Mouse (Mus musculus): ENCODE measurements around the gene Jak1. TPM values are rescaled to one million over a fixed set of nuclear protein-coding genes. Genes with fewer than 3 reads are reported as not detected.

The Jak1 gene
- total RNA-seq, 4 experiments from 2014 or later: 118 to 133 (median 127) TPM

- DNase-seq (ENCODE audit: low spot score in 2 of 2): no peak
These were observed 24.8 kb downstream of the Jak1 start for GRCm38 (mm10) chr4:101240163-101240874.

- no peak for DNase-seq (ENCODE audit: low spot score in 2 of 2)
These were observed 25.5 kb downstream of the Jak1 start for GRCm38 (mm10) chr4:101239313-101240162.

GRCm38 (mm10) chr4:101238589-101238988, 26.5 kb downstream of the Jak1 start:
- no peak for DNase-seq (ENCODE audit: low spot score in 2 of 2)

GRCm38 (mm10) chr4:101236797-101237196, 28.3 kb downstream of the Jak1 start:
- no peak for DNase-seq (ENCODE audit: low spot score in 2 of 2)

GRCm38 (mm10) chr4:101235964-101236363, 29.1 kb downstream of the Jak1 start:
- DNase-seq (ENCODE audit: low spot score in 2 of 2): no peak

- DNase-seq (ENCODE audit: low spot score in 2 of 2): no peak
These were observed 30.3 kb downstream of the Jak1 start for GRCm38 (mm10) chr4:101234753-101235152.

GRCm38 (mm10) chr4:101234332-101234731, 30.8 kb downstream of the Jak1 start:
- peak; percentile 35 to 57 for DNase-seq (ENCODE audit: low spot score in 2 of 2)

GRCm38 (mm10) chr4:101230621-101231020, 34.5 kb downstream of the Jak1 start:
- DNase-seq (ENCODE audit: low spot score in 2 of 2): no peak

- no peak for DNase-seq (ENCODE audit: low spot score in 2 of 2)
These were observed 37.7 kb downstream of the Jak1 start for GRCm38 (mm10) chr4:101227398-101227797.

GRCm38 (mm10) chr4:101225984-101226383, 39.1 kb downstream of the Jak1 start:
- no peak for DNase-seq (ENCODE audit: low spot score in 2 of 2)

- DNase-seq (ENCODE audit: low spot score in 2 of 2): no peak
These were observed 44.1 kb downstream of the Jak1 start for GRCm38 (mm10) chr4:101220946-101221345.

GRCm38 (mm10) chr4:101219839-101220238, 45.2 kb downstream of the Jak1 start:
- DNase-seq (ENCODE audit: low spot score in 2 of 2): peak in 1 of 2 experiments; percentile 48

- DNase-seq (ENCODE audit: low spot score in 2 of 2): no peak
These were observed 48.0 kb downstream of the Jak1 start for GRCm38 (mm10) chr4:101217026-101217540.

- DNase-seq (ENCODE audit: low spot score in 2 of 2): no peak
These were observed 48.8 kb downstream of the Jak1 start for GRCm38 (mm10) chr4:101216286-101216685.

- no peak for DNase-seq (ENCODE audit: low spot score in 2 of 2)
These were observed 51.6 kb downstream of the Jak1 start for GRCm38 (mm10) chr4:101213477-101213876.

- DNase-seq (ENCODE audit: low spot score in 2 of 2): no peak
These were observed 57.6 kb downstream of the Jak1 start for GRCm38 (mm10) chr4:101207492-101207891.

- DNase-seq (ENCODE audit: low spot score in 2 of 2): no peak
These were observed 61.6 kb downstream of the Jak1 start for GRCm38 (mm10) chr4:101203518-101203917.

GRCm38 (mm10) chr4:101202626-101203025, 62.5 kb downstream of the Jak1 start:
- DNase-seq (ENCODE audit: low spot score in 2 of 2): no peak

- DNase-seq (ENCODE audit: low spot score in 2 of 2): no peak
These were observed 65.5 kb downstream of the Jak1 start for GRCm38 (mm10) chr4:101199433-101200081.

- DNase-seq (ENCODE audit: low spot score in 2 of 2): peak; percentile 48 to 50
These were observed 66.7 kb downstream of the Jak1 start for GRCm38 (mm10) chr4:101198333-101198732.

GRCm38 (mm10) chr4:101197421-101198170, 67.5 kb downstream of the Jak1 start:
- DNase-seq (ENCODE audit: low spot score in 2 of 2): no peak

All from layer of hippocampus, adult 8-10 months (tissue).